Mouse (Mus musculus) E14TG2a.4 (cell line): ENCODE measurements around the gene Magi2.

ENCODE experiments used
- CTCF ChIP-seq: conservative IDR thresholded peaks from 2 replicates; pipeline ENCODE4 v1.5.1; 2014; ENCODE audit warnings: low read length
- NANOG ChIP-seq: IDR thresholded peaks from 2 replicates; pipeline ENCODE4 v1.6.1; 2014; ENCODE audit warnings: borderline replicate concordance, low read length, mixed read lengths

GRCm38 (mm10) chr5:19292581-19292980 lies 65.7 kb downstream of the Magi2 start:
- TF ChIP-seq CTCF (no peak), NANOG (no peak)
